Mouse (Mus musculus) left cerebral cortex, adult 6 months (tissue): ENCODE measurements around the gene Atp23. TPM values are rescaled to one million over a fixed set of nuclear protein-coding genes. Genes with fewer than 3 reads are reported as not detected.

Source experiments
- long read RNA-seq, 2 experiments: library from polyadenylated mRNA; unstranded; transcript quantifications; one replicate each; pipeline ENCODE4 v2.0.0; 2019 to 2020
- polyA plus RNA-seq: library from polyadenylated mRNA; unstranded; fragments of <200 nt; fragmentation: Nextera tagmentation; gene quantifications from 2 replicates; pipeline ENCODE4 v1.2.3, GENCODE M21; 2021

Atp23 gene
- 23.1 and 27.3 TPM in 2 replicates for polyA plus RNA-seq
- long read RNA-seq, experiment 1, transcript Atp23-202 (6 exons, 1,043 nt) = major isoform, 19 of 34 reads
- long read RNA-seq, experiment 1, partial matches to known transcripts = 3 of 34 reads
- long read RNA-seq, experiment 1, other reads (novel, unspliced or antisense) = 9 of 34 reads
- long read RNA-seq, experiment 2, transcript Atp23-201 (6 exons, 903 nt) = minor isoform, 5 of 32 reads
- long read RNA-seq, experiment 2, transcript Atp23-202 (6 exons, 1,043 nt) = major isoform, 15 of 32 reads
- long read RNA-seq, experiment 2, partial matches to known transcripts = 2 of 32 reads
- long read RNA-seq, experiment 2, other reads (novel, unspliced or antisense) = 10 of 32 reads

GRCm38 (mm10) chr10:126900821-126901487 is at the start of gene Atp23:
TSS of gene Atp23 (minus strand) at chr10:126901355.

Other genes with a start within 250 kb of the Atp23 start
- 8.6 and 15.8 TPM in 2 replicates for gene Ctdsp2, start 77.4 kb upstream of the Atp23 start, polyA plus RNA-seq
- gene Avil, start 99.4 kb upstream of the Atp23 start, polyA plus RNA-seq = 0.05 TPM in 1 of 2 replicates, not detected in the other
- 50.5 and 52.0 TPM in 2 replicates for gene Tsfm, start 129.5 kb upstream of the Atp23 start, polyA plus RNA-seq
- 6.7 and 16.5 TPM in 2 replicates for gene Mettl1, start 140.1 kb upstream of the Atp23 start, polyA plus RNA-seq
- gene Eef1akmt3, start 140.2 kb upstream of the Atp23 start, polyA plus RNA-seq = 0.05 TPM in 1 of 2 replicates, not detected in the other
- gene Cyp27b1, start 146.9 kb upstream of the Atp23 start, polyA plus RNA-seq = not detected in 2 replicates
- 1.1 and 1.2 TPM in 2 replicates for gene March9, start 158.8 kb upstream of the Atp23 start, polyA plus RNA-seq
- 86.2 and 95.5 TPM in 2 replicates for gene Cdk4, start 162.2 kb upstream of the Atp23 start, polyA plus RNA-seq
- gene Tspan31, start 168.9 kb upstream of the Atp23 start, polyA plus RNA-seq = 50.4 and 61.0 TPM in 2 replicates
- gene Agap2, start 173.9 kb upstream of the Atp23 start, polyA plus RNA-seq = 17.8 and 20.2 TPM in 2 replicates
- 32.8 and 45.7 TPM in 2 replicates for gene Os9, start 219.8 kb upstream of the Atp23 start, polyA plus RNA-seq